Mouse (Mus musculus) embryonic facial prominence, embryonic 12.5 days (tissue): Measurements from ENCODE around the gene Mtg1. TPM values are rescaled to one million over a fixed set of nuclear protein-coding genes. Genes with fewer than 3 reads are reported as not detected.

ENCODE experiments used
- ATAC-seq: fragments of 200-750 bp; cut with Nextera tagmentation; 2 replicates; pipeline ENCODE4 v1.8.0; 2017; ENCODE audit not compliant: insufficient number of reproducible peaks, insufficient read depth, low FRiP score, low TSS enrichment
- H3K27ac ChIP-seq: fragments of 300-500 bp; sonication (generic); 2 replicates; pipeline ENCODE4 v1.5.1; 2016; ENCODE audit warnings: mild to moderate bottlenecking
- H3K27me3 ChIP-seq: fragments of 300-500 bp; sonication (generic); 2 replicates; pipeline ENCODE4 v1.6.1; 2016; ENCODE audit warnings: mild to moderate bottlenecking, moderate library complexity
- H3K36me3 ChIP-seq: fragments of 300-500 bp; sonication (generic); 2 replicates; pipeline ENCODE4 v1.6.1; 2016; ENCODE audit warnings: mild to moderate bottlenecking
- H3K4me1 ChIP-seq: fragments of 300-500 bp; sonication (generic); 2 replicates; pipeline ENCODE4 v1.6.1; 2016
- H3K4me2 ChIP-seq: fragments of 300-500 bp; sonication (generic); replicated peaks from 2 replicates; pipeline ENCODE4 v1.6.1; 2016; ENCODE audit warnings: mild to moderate bottlenecking, moderate library complexity
- H3K4me3 ChIP-seq: fragments of 300-500 bp; sonication (generic); 2 replicates; pipeline ENCODE4 v1.5.1; 2016; ENCODE audit warnings: mild to moderate bottlenecking
- H3K9ac ChIP-seq: fragments of 300-500 bp; sonication (generic); 2 replicates; pipeline ENCODE4 v1.6.1; 2016; ENCODE audit warnings: mild to moderate bottlenecking, moderate library complexity
- H3K9me3 ChIP-seq: fragments of 300-500 bp; sonication (generic); 2 replicates; pipeline ENCODE4 v1.6.1; 2016; ENCODE audit warnings: mild to moderate bottlenecking, moderate library complexity
- WGBS: fragments of 180-500 bp; shearing (Covaris S2); methylation state at CpG from one replicate; pipeline ENCODE4 v1.1.7; 2016; 5-methylcytosine and 5-hydroxymethylcytosine counted together
- polyA plus RNA-seq: library from polyadenylated mRNA; unstranded; fragments of >200 nt; fragmentation: Nextera tagmentation; extraction: Ambion mirVana; gene quantifications from 2 replicates; pipeline ENCODE4 v1.2.1, GENCODE M21; 2016

The Mtg1 gene
- polyA plus RNA-seq: 26.1 and 30.5 TPM in 2 replicates

DNA sequence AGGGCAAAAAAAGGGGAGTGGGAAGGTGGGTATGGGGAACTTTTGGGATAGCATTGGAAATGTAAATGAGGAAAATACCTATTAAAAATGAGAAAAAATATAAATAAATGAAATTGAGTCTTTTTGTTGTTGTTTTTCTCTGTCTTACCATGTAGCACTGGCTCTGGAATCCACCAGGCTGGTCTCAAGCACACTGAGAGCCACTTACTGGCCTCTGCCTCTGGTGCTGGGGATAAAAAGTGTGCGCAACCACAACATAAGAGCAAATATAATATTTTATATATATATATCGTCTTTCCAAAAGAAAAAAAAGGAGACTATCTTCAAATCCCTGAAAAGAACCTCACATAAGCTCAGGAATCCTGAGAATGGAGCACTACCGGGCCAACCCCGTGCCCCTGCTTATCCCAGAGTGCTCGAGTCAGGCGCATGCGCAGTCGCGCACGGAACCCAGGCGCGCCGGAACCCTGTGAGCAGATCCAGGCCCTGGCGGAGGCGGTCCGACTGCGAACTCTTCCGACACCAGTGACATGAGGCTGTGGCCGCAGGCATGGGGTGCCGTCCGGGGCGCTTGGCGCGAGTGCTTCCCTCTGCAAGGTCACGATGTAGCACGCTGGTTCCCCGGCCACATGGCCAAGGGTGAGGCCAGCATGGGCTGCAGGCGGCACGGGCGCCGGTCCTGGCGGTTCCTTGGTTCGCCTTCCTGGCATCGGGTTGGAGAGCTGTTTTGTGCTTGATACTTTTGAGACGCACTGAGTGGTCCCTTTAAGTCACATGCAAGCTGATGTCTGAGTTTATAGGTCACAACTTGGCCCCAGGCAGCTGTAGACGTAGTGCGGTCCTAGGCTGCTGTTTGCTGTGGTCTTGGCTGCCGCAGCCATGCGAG is at the start of gene Mtg1:
Gene Mtg1 (plus strand): TSS at position 430 of the 886 bp plus-strand sequence.
- no peaks in the 10 kb centered on the region for H3K36me3 ChIP-seq
- peak; percentile 97 for ATAC-seq
- peak within 1 kb of the TSS; percentile 83 for H3K4me3 ChIP-seq
- H3K27me3 ChIP-seq: no peaks in the 10 kb centered on the region
- H3K27ac ChIP-seq: peak within 1 kb of the TSS; percentile 52; the same call in 1 of the 2 replicates
- no peaks in the 10 kb centered on the region for H3K9me3 ChIP-seq
- H3K9ac ChIP-seq: peak within 1 kb of the TSS; percentile 89
- H3K4me2 ChIP-seq: peak within 1 kb of the TSS; percentile 83
- peaks cover 5% of the 10 kb centered on the region; the same call in 1 of the 2 replicates for H3K4me1 ChIP-seq
- 2% methylated on average over 39 of the region's 39 CpGs for WGBS

DNA sequence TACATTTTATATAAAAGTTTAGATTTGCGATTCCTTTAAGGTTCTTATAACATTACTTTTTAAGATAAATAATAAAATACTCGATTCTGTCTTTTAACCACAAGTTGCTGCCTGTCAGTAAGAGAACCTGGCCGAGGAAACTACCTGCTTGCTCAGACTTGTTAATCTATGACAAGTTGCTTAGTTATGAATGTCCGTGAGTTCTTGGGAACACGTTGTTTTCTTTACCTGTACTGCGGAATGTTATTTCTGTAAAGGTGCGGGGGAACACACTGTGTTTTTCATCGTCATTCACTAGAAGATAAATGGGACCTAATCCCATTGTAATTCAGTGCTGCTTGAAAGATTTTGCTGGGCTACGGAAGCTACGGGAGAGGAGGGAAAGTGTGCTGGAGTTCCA is 46.8 kb upstream of the Mtg1 start:
- Histone ChIP-seq H3K9ac (no peak overlapping the region), H3K9me3 (no peaks in the 10 kb centered on the region), H3K4me1 (0 out of 2 replicates have a peak, but pooled peaks cover 4% of the 10 kb centered on the region), H3K27me3 (no peaks in the 10 kb centered on the region; the same call in 1 of the 2 replicates), H3K4me2 (no peak overlapping the region), H3K27ac (no peak overlapping the region), H3K36me3 (no peaks in the 10 kb centered on the region), H3K4me3 (no peak overlapping the region)
- 80% methylated on average over 10 of the region's 10 CpGs for WGBS
- no peak for ATAC-seq

DNA sequence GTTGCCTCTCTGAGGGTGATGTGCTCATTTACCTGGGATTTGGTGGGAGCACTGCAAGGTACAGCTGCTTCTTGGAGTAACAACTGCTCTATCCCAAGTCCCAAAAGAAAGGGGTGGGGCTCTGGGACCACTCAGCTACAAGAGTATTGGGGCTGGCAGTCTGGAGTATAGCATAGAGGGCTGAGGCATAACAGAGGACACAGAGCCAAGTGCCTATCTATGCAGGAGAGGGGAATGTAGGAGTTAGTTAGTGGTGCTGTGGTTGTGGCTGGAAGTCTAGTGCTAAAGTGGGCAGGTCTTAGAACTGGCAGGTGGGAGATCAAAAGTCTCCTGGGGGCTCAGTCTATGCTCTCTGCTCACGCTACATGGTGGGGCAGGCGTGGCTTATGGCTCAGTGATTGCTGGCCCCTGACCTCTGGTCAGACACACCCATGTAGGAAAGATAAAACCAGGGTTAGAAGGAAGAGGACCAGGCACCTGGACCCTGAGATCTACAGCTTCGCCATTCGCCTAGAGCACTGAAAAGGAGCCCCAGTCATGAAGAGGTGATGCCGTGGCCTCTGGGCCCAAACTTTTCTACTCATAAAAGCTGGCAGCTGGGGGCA is 44.3 kb upstream of the Mtg1 start, which contains the start of gene Prap1:
Gene Prap1 (plus strand): TSS at position 472 of the 605 bp plus-strand sequence.
- Histone ChIP-seq H3K36me3 (no peaks in the 10 kb centered on the region), H3K27ac (no peak within 1 kb of the TSS), H3K9ac (no peak within 1 kb of the TSS), H3K4me1 (0 out of 2 replicates have a peak, but pooled peaks cover 4% of the 10 kb centered on the region), H3K4me2 (no peak within 1 kb of the TSS), H3K27me3 (no peaks in the 10 kb centered on the region; the same call in 1 of the 2 replicates), H3K4me3 (no peak within 1 kb of the TSS), H3K9me3 (no peaks in the 10 kb centered on the region)
- WGBS: 68% methylated on average over 5 of the region's 5 CpGs
- no peak; the same call in 1 of the 2 replicates for ATAC-seq

DNA sequence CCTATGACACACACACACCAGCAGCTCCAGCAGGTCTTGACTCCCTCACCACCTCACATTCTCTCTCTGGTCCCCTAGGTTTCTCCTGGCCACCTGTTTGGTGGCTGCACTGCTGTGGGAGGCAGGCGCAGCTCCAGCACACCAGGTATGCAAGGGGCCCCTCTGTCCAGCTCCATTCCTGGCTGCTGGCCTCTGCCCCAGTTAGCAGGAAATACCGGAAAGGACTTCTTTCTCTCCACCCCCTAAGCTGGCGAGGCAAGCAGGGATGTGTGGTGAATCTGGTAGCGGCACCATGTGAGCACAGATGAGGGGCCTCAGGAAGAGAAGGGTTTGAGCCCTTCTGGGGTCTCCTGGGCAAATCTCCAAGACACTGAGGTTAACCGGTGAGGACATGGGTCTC is 42.4 kb upstream of the Mtg1 start:
- Histone ChIP-seq H3K4me3 (no peak overlapping the region), H3K4me1 (0 out of 2 replicates have a peak, but pooled peaks cover 4% of the 10 kb centered on the region), H3K4me2 (no peak overlapping the region), H3K9ac (no peak overlapping the region), H3K9me3 (no peaks in the 10 kb centered on the region), H3K27me3 (no peaks in the 10 kb centered on the region; the same call in 1 of the 2 replicates), H3K27ac (no peak overlapping the region), H3K36me3 (no peaks in the 10 kb centered on the region)
- ATAC-seq: peak; percentile 36; the same call in 1 of the 2 replicates
- WGBS: 48% methylated on average over 5 of the region's 5 CpGs

DNA sequence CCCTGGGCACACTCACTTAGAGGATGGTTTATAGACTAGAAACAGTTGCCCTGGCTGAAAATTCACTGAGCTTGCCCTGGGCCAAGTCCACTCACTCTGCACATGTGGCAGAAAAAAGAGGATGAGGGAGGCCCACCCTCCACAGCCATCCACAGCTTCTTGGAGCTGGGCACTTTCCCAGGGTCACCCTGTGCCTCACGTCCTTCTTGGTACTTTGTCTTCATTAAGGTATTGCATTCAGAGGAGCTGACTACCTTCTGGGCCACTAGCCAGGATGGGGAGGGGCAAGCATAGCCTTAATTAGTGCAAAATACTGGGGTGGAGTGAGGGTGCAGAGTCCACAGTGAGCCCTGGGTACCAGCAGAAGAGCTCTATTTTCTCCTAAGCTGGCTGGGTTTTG is 41.8 kb upstream of the Mtg1 start:
- Histone ChIP-seq H3K9me3 (no peaks in the 10 kb centered on the region), H3K4me1 (0 out of 2 replicates have a peak, but pooled peaks cover 4% of the 10 kb centered on the region), H3K9ac (no peak overlapping the region), H3K4me3 (no peak overlapping the region), H3K4me2 (no peak overlapping the region), H3K36me3 (no peaks in the 10 kb centered on the region), H3K27ac (no peak overlapping the region; the same call in 1 of the 2 replicates), H3K27me3 (no peaks in the 10 kb centered on the region; the same call in 1 of the 2 replicates)
- 47% methylated on average over 1 of the region's 1 CpGs for WGBS
- ATAC-seq: no peak

GRCm38 (mm10) chr7:140096055-140096454 is 41.3 kb upstream of the Mtg1 start:
- H3K27ac ChIP-seq: no peak overlapping the region
- no peak overlapping the region for H3K4me3 ChIP-seq
- H3K4me1 ChIP-seq: 0 out of 2 replicates have a peak, but pooled peaks cover 4% of the 10 kb centered on the region
- no peaks in the 10 kb centered on the region for H3K9me3 ChIP-seq
- no peak overlapping the region for H3K9ac ChIP-seq
- no peak overlapping the region for H3K4me2 ChIP-seq
- H3K36me3 ChIP-seq: no peaks in the 10 kb centered on the region
- no peak for ATAC-seq
- H3K27me3 ChIP-seq: no peaks in the 10 kb centered on the region; the same call in 1 of the 2 replicates

DNA sequence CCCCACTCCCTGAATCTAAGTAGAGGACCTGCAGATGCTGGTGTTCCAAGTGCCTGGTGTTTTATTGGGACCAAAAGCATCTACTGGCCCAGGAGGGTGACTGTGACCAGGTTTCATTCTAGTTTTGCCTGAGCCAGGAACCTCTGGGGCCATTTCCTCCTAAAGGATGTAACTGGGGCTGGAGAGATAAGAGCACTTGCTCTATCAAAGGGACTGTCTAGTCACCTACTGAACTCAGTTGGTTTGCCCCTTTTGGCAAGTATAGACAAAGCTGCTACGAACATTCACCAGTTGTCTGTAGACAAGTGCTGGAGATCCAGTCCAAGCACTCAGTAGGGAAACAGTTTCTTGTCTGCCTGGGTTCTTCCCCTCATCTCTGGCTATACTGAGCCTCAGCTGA is 38.9 kb upstream of the Mtg1 start:
- Histone ChIP-seq H3K36me3 (no peaks in the 10 kb centered on the region), H3K27ac (no peak overlapping the region), H3K9me3 (no peaks in the 10 kb centered on the region), H3K4me3 (no peak overlapping the region), H3K4me2 (no peak overlapping the region), H3K27me3 (no peaks in the 10 kb centered on the region; the same call in 1 of the 2 replicates), H3K4me1 (peaks cover 11% of the 10 kb centered on the region; the same call in 1 of the 2 replicates), H3K9ac (no peak overlapping the region)
- ATAC-seq: no peak
- 88% methylated on average over 1 of the region's 1 CpGs for WGBS

- Histone ChIP-seq H3K4me2 (peak overlapping the region; percentile 69), H3K9me3 (no peaks in the 10 kb centered on the region), H3K4me1 (peaks cover 8% of the 10 kb centered on the region; the same call in 1 of the 2 replicates), H3K27me3 (no peaks in the 10 kb centered on the region), H3K9ac (peak overlapping the region; percentile 63; the same call in 1 of the 2 replicates), H3K36me3 (peaks cover 15% of the 10 kb centered on the region), H3K4me3 (peak overlapping the region; percentile 43), H3K27ac (no peak overlapping the region)
- 72% methylated on average over 10 of the region's 10 CpGs for WGBS
- no peak for ATAC-seq
Observed at GRCm38 (mm10) chr7:140101498-140101897, 35.9 kb upstream of the Mtg1 start.

DNA sequence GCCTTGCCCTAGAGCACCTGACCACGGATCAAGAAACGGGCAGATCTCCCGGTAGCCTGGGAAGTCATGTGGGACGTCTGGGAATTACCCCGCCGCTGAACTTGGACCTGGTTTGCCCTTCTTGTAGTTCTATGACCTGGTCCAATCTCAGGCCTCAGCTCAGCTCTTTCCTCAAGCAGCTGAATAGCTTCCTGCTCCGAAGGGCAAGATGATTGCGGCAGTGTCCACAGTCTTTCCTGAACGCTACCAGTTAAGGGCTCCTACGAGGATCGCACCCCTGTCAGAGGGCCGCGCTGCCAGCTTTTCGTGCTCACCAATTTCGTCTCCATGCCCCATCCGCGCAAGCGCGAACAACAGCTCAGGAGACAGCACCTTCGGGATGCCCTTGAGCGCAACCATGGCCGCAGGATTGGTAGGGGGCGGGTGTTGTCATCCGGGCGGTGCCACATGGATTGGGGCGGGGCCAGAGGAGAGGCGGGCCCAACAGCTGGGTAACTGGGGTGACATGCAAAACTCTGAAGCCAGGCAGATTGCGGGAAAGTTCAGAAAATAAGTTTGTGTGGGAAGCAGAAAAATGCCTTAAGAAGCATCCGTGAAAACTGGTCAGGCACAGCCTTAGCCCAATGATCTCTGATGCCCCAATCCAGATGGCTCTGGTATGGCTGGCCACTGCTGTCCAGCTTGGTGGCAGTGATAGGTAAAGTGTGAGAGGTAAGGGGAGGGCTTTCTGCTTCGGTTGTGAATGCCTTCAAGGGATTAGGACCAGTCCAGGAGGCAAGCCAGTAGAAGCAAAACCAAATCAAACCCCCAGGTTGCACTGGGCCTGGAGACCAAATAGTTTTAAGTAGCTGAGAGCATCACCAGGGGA is 35.1 kb upstream of the Mtg1 start, which contains the start of gene Fuom:
Gene Fuom (minus strand): TSS at position 449 of the 868 bp plus-strand sequence.
- Histone ChIP-seq H3K4me3 (peak within 1 kb of the TSS; percentile 43), H3K9ac (peak within 1 kb of the TSS; percentile 63), H3K36me3 (peaks cover 20% of the 10 kb centered on the region), H3K9me3 (no peaks in the 10 kb centered on the region), H3K27me3 (no peaks in the 10 kb centered on the region), H3K4me2 (peak within 1 kb of the TSS; percentile 69), H3K27ac (no peak within 1 kb of the TSS), H3K4me1 (peaks cover 8% of the 10 kb centered on the region; the same call in 1 of the 2 replicates)
- peak; percentile 80 for ATAC-seq
- WGBS: 2% methylated on average over 30 of the region's 30 CpGs

- Histone ChIP-seq H3K27ac (no peak overlapping the region), H3K4me3 (no peak overlapping the region), H3K4me1 (peaks cover 8% of the 10 kb centered on the region; the same call in 1 of the 2 replicates), H3K36me3 (peaks cover 38% of the 10 kb centered on the region), H3K9ac (no peak overlapping the region), H3K27me3 (no peaks in the 10 kb centered on the region), H3K4me2 (no peak overlapping the region), H3K9me3 (no peaks in the 10 kb centered on the region)
- 57% methylated on average over 4 of the region's 4 CpGs for WGBS
- no peak for ATAC-seq
Observed at GRCm38 (mm10) chr7:140104009-140104408, 33.4 kb upstream of the Mtg1 start.

GRCm38 (mm10) chr7:140111943-140112342 is 25.4 kb upstream of the Mtg1 start:
- Histone ChIP-seq H3K4me2 (no peak overlapping the region), H3K27me3 (no peaks in the 10 kb centered on the region), H3K4me3 (no peak overlapping the region), H3K27ac (no peak overlapping the region), H3K9me3 (no peaks in the 10 kb centered on the region), H3K4me1 (peaks cover 4% of the 10 kb centered on the region; the same call in 1 of the 2 replicates), H3K36me3 (peaks cover 59% of the 10 kb centered on the region), H3K9ac (no peak overlapping the region)
- no peak for ATAC-seq
- 79% methylated on average over 3 of the region's 3 CpGs for WGBS
